In genomic region chr10:21382914-21383313, GRCm38 (mm10) we compare ENCODE assay signal across 8 mouse cellular contexts. TPM values are rescaled to one million over a fixed set of nuclear protein-coding genes. Genes with fewer than 3 reads are reported as not detected.
A peak's percentile ranks its signal among the peaks of the same experiment; 100 is the strongest.
DNase-seq lines count a peak whose midpoint lies in the region; ATAC-seq and TF ChIP-seq lines count a peak whose summit lies in the region.

No protein-coding gene starts in this region.

- no peak overlapping the region for H3K9ac ChIP-seq in embryonic facial prominence, embryonic 11.5 days (replicated peaks; ENCODE audit: low read length)
- no peak overlapping the region for H3K9ac ChIP-seq in liver, embryonic 14.5 days (replicated peaks)
- H3K9ac ChIP-seq in forebrain, embryonic 14.5 days (ENCODE audit: low read length), result no peak overlapping the region

- H3K27ac ChIP-seq in embryonic facial prominence, embryonic 11.5 days (replicated peaks; ENCODE audit: low read depth, low read length), result no peak overlapping the region
- H3K27ac ChIP-seq in embryonic facial prominence, embryonic 10.5 days (replicated peaks), result no peak overlapping the region
- no peak overlapping the region for H3K27ac ChIP-seq in liver, embryonic 14.5 days
- no peak overlapping the region for H3K27ac ChIP-seq in forebrain, embryonic 14.5 days (ENCODE audit: low read depth, low read length)

- DNase-seq in embryonic facial prominence, embryonic 11.5 days (ENCODE audit: low spot score), result peak; percentile 79
- no peak for DNase-seq in embryonic facial prominence, embryonic 10.5 days (ENCODE audit: low spot score)
- DNase-seq in liver, embryonic 14.5 days (ENCODE audit: low read depth in 3 of 3, low spot score in 3 of 3), result peak; percentile 45 to 49 (median 46)
- no peak for DNase-seq in liver
- peak; percentile 56 for DNase-seq in T-cell, adult 2 months (ENCODE audit: low spot score)
- peak; percentile 94 for DNase-seq in forebrain, embryonic 14.5 days (ENCODE audit: low spot score)
- peak; percentile 68 for DNase-seq in lung, postnatal 25 days (ENCODE audit: low spot score)
- no peak for DNase-seq in ovary, postnatal 36 days (ENCODE audit: low spot score)

- no peaks in the 10 kb centered on the region for H3K9me3 ChIP-seq in embryonic facial prominence, embryonic 11.5 days (replicated peaks; ENCODE audit: control insufficient read depth, low read length)
- H3K9me3 ChIP-seq in embryonic facial prominence, embryonic 10.5 days, result no peaks in the 10 kb centered on the region
- H3K9me3 ChIP-seq in liver, embryonic 14.5 days (ENCODE audit: control insufficient read depth, low read length), result no peaks in the 10 kb centered on the region
- no peaks in the 10 kb centered on the region for H3K9me3 ChIP-seq in forebrain, embryonic 14.5 days (replicated peaks; ENCODE audit: control insufficient read depth, low read length)

- ATAC-seq in embryonic facial prominence, embryonic 11.5 days (replicated peaks; ENCODE audit: insufficient number of reproducible peaks, low FRiP score, low TSS enrichment, low read depth), result no peak
- ATAC-seq in liver, embryonic 14.5 days (ENCODE audit: insufficient read depth), result no peak
- peak; percentile 69 for ATAC-seq in forebrain, embryonic 14.5 days

- no peaks in the 10 kb centered on the region for H3K36me3 ChIP-seq in embryonic facial prominence, embryonic 11.5 days (replicated peaks; ENCODE audit: control insufficient read depth, insufficient read depth, low read depth, low read length)
- no peaks in the 10 kb centered on the region for H3K36me3 ChIP-seq in embryonic facial prominence, embryonic 10.5 days (replicated peaks)
- no peaks in the 10 kb centered on the region for H3K36me3 ChIP-seq in liver, embryonic 14.5 days (replicated peaks; ENCODE audit: control insufficient read depth, insufficient read depth, low read depth)
- H3K36me3 ChIP-seq in forebrain, embryonic 14.5 days (ENCODE audit: control insufficient read depth, insufficient read depth, low read length), result no peaks in the 10 kb centered on the region

- H3K4me2 ChIP-seq in embryonic facial prominence, embryonic 11.5 days (ENCODE audit: low read depth, low read length), result no peak overlapping the region
- H3K4me2 ChIP-seq in liver, embryonic 14.5 days (ENCODE audit: low read depth), result no peak overlapping the region
- no peak overlapping the region for H3K4me2 ChIP-seq in forebrain, embryonic 14.5 days (ENCODE audit: low read length)

- H3K4me1 ChIP-seq in embryonic facial prominence, embryonic 11.5 days (ENCODE audit: control insufficient read depth, insufficient read depth, low read length), result no peaks in the 10 kb centered on the region
- H3K4me1 ChIP-seq in embryonic facial prominence, embryonic 10.5 days, result no peaks in the 10 kb centered on the region
- H3K4me1 ChIP-seq in liver, embryonic 14.5 days (replicated peaks; ENCODE audit: control insufficient read depth in 2 of 2, insufficient read depth in 2 of 2, low read length in 1 of 2), result peaks cover 4 to 16% of the 10 kb centered on the region in 2 experiments; a peak in 3 of 4 replicates
- H3K4me1 ChIP-seq in forebrain, embryonic 14.5 days (ENCODE audit: control insufficient read depth, insufficient read depth, low read length), result no peaks in the 10 kb centered on the region

- TF ChIP-seq EP300 in liver, embryonic 14.5 days (IDR thresholded peaks at IDR 0.05; ENCODE audit: low read depth), result no peak

- peak; percentile 56; the same call in 1 of the 2 replicates for TF ChIP-seq CTCF in liver, embryonic 14.5 days (IDR thresholded peaks at IDR 0.05; ENCODE audit: low read depth)

- WGBS in embryonic facial prominence, embryonic 11.5 days, result 24% methylated on average over 6 of the region's 6 CpGs
- 26% methylated on average over 6 of the region's 6 CpGs for WGBS in embryonic facial prominence, embryonic 10.5 days
- WGBS in liver, embryonic 14.5 days (ENCODE audit: insufficient replicate concordance), result 10% methylated on average over 6 of the region's 6 CpGs
- 20% methylated on average over 6 of the region's 6 CpGs for WGBS in forebrain, embryonic 14.5 days

- no peak overlapping the region for H3K4me3 ChIP-seq in embryonic facial prominence, embryonic 11.5 days (ENCODE audit: low read depth, low read length)
- H3K4me3 ChIP-seq in embryonic facial prominence, embryonic 10.5 days, result no peak overlapping the region
- no peak overlapping the region for H3K4me3 ChIP-seq in liver, embryonic 14.5 days (ENCODE audit: insufficient read depth in 1 of 2, low read depth in 2 of 2, low read length in 2 of 2)
- no peak overlapping the region for H3K4me3 ChIP-seq in forebrain, embryonic 14.5 days (ENCODE audit: low read depth, low read length)

- H3K27me3 ChIP-seq in embryonic facial prominence, embryonic 11.5 days (ENCODE audit: control insufficient read depth, insufficient read depth, low read length), result no peaks in the 10 kb centered on the region
- no peaks in the 10 kb centered on the region; the same call in 1 of the 2 replicates for H3K27me3 ChIP-seq in embryonic facial prominence, embryonic 10.5 days (replicated peaks; ENCODE audit: low read depth, poor library complexity, severe bottlenecking)
- no peaks in the 10 kb centered on the region for H3K27me3 ChIP-seq in liver, embryonic 14.5 days (ENCODE audit: control insufficient read depth, insufficient read depth, low read length)
- H3K27me3 ChIP-seq in forebrain, embryonic 14.5 days (replicated peaks; ENCODE audit: control insufficient read depth, insufficient read depth, low read length), result no peaks in the 10 kb centered on the region

RNA-seq across cellular contexts. Expression of gene Aldh8a1, which starts 5.8 kb away (rescaled TPM):
- polyA plus RNA-seq in embryonic facial prominence, embryonic 11.5 days (2014; fragmentation: Nextera tagmentation; extraction: Ambion mirVana), result not detected in 2 replicates
- 0.08 and 0.10 TPM in 2 replicates for polyA plus RNA-seq in embryonic facial prominence, embryonic 10.5 days (2016; fragmentation: Nextera tagmentation; extraction: Ambion mirVana)
- 7.8 and 11.6 TPM in 2 replicates for polyA plus RNA-seq in liver, embryonic 14.5 days (2012; rRNA removed)
- polyA plus RNA-seq in liver, embryonic 14.5 days (2014; fragmentation: Nextera tagmentation; extraction: Ambion mirVana), result 21.5 and 23.2 TPM in 2 replicates
- 0.12 TPM in 1 of 2 replicates, not detected in the other for polyA plus RNA-seq in forebrain, embryonic 14.5 days (2014; fragmentation: Nextera tagmentation; extraction: Ambion mirVana)

Comparison
In these comparisons a context has a peak if more than half of its experiments do, and no peak if none do; other contexts are left out.
1. DNase-seq: peak in embryonic facial prominence, embryonic 11.5 days (single experiment), liver, embryonic 14.5 days (3 of 3), T-cell, adult 2 months (single experiment), forebrain, embryonic 14.5 days (single experiment) and lung, postnatal 25 days (single experiment); none in embryonic facial prominence, embryonic 10.5 days (single experiment), liver (single experiment) and ovary, postnatal 36 days (single experiment).